Mouse (Mus musculus): ENCODE results near the gene Sik1. TPM values are rescaled to one million over a fixed set of nuclear protein-coding genes. Genes with fewer than 3 reads are reported as not detected.

Sik1 gene
- total RNA-seq, 2 experiments from 2014 or later, result 17.7 to 23.7 TPM

DNA sequence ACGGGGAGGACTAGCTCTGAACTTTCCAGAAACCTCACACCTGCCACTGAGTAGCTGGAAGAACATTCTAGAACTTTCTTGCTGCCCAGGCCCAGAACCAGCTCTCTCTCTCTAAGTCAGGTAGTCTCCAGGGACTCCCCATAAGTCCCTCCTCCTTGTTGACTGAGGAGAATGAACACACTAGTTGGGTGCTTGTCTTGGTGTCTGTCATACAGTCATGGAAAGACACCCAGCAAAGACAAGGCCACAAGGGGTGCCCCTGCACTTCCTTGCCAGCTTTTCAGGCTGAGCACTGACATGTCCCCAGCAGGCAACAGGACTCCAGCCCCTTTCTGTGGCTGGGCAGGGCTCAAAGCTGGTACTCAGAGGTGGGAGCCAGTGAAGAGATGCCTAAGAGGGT is 37.8 kb downstream of the Sik1 start:
- intact Hi-C loops (cut with DNase I), result no loop called here
- DNase-seq (ENCODE audit: low spot score in 2 of 2), result no peak

GRCm38 (mm10) chr17:31817203-31817602 is 38.4 kb downstream of the Sik1 start:
- DNase-seq (ENCODE audit: low spot score in 2 of 2), result peak; percentile 28 to 37

GRCm38 (mm10) chr17:31814848-31815247 is 40.8 kb downstream of the Sik1 start:
- intact Hi-C loops (cut with DNase I), result no loop called here

More at GRCm38 (mm10) chr17:31817203-31817602, 38.4 kb downstream of the Sik1 start:
- intact Hi-C loops (cut with DNase I), result no loop called here

DNA sequence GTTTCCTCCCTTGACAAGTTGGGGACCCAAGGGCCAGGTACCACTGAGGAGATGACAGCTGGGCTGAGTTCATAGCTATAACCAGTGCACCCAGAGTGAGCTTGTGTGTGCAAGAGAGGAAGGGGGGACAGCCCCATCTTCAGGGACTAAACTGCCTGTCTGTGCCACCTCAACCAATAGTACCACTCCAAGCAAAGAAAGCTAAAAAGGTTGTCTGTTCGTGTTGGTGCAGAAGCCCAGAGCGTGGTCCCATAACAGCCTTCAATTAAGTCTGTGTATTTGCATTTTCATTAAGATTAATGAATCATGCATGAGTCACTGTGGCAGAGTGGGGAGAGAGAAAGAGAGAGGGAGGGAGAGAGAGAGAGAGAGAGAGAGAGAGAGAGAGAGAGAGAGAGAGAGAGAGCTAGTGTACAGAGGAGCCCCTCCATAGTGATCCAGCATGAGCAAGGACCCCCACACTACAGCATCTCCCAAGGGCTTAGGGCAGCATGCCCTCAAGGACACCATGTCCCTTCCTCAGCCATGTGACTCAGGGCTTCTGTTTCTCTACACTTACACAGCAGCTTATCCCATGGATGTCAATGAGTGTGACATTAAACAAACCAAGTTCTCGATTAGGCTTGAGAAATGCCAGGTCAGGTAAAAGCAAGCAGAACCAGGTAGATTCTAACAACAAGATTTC is 41.5 kb downstream of the Sik1 start:
- no peak for DNase-seq (ENCODE audit: low spot score in 2 of 2)
- intact Hi-C loops (cut with DNase I), result no loop called here

More at GRCm38 (mm10) chr17:31814848-31815247, 40.8 kb downstream of the Sik1 start:
- peak in 1 of 2 experiments; percentile 28 for DNase-seq (ENCODE audit: low spot score in 2 of 2)

- DNase-seq (ENCODE audit: low spot score in 2 of 2), result no peak
- intact Hi-C loops (cut with DNase I), result no loop called here
Measured at GRCm38 (mm10) chr17:31811333-31811732, 44.3 kb downstream of the Sik1 start.

DNA sequence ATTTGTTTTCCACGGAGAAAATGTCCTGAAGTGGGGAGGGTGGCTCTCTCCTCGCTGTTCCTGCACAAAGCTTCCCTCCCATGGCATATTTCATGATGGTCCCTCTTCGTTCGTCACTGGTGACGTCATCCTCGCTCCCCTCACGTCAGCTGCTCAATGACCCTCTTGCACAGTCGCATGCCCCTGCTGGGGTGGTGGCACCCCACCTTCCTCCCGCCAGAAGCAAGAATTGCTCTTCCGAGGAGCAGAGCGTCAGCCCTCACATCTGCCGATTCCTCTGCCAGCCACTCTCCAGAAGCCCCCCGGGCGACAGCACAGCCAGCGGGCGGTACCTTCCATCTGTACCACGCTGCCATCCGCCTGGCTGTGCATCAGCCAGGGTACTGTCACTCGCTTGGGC is 45.7 kb downstream of the Sik1 start:
- no peak for DNase-seq (ENCODE audit: low spot score in 2 of 2)

GRCm38 (mm10) chr17:31809136-31809535 is 46.5 kb downstream of the Sik1 start:
- DNase-seq (ENCODE audit: low spot score in 2 of 2), result no peak
- intact Hi-C loops (cut with DNase I), result no loop called here

More for the DNA sequence above, 45.7 kb downstream of the Sik1 start:
- intact Hi-C loops (cut with DNase I), result no loop called here

GRCm38 (mm10) chr17:31808082-31808875 is 47.3 kb downstream of the Sik1 start:
- intact Hi-C loops (cut with DNase I), result no loop called here

DNA sequence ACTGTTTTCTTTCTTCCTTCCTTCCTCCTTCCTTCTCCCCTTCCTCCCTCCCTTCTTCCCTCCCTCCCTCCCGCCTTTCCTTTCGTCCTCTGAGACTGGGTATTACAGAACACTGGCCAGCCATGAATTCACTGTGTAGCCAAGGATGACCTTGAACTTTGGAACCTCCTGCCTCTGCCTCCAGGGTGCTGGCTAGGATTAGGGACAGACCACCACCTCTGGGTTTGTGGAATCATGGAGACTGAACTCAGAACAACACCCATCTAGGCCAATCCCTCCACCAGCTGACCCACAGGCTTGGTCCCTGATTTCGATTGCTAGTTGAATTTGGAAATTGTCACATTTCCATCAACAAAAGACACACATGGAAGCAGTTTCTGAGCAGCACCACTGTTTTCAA is 49.1 kb downstream of the Sik1 start:
- no peak for DNase-seq (ENCODE audit: low spot score in 2 of 2)
- intact Hi-C loops (cut with DNase I), result no loop called here

More at GRCm38 (mm10) chr17:31808082-31808875, 47.3 kb downstream of the Sik1 start:
- DNase-seq (ENCODE audit: low spot score in 2 of 2), result no peak

DNA sequence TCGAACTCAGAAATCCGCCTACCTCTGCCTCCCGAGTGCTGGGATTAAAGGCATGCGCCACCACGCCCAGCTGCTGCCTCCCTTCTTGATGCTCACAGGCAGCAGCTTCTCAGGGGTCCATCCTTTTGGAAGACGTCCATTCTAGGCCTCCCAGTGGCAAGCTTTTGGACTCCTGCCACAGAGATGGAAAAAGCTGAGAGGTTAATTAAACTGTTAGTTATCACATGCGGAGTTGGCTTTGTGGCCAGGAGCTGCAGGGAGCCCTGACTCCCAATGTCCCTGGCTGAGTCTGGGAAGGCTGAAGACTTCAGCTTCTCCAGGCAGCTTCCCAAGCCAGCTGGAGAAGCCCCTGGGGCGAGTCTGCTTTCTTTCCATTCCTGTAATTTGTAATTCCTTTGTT is 49.6 kb downstream of the Sik1 start:
- intact Hi-C loops (cut with DNase I), result no loop called here
- no peak for DNase-seq (ENCODE audit: low spot score in 2 of 2)

- intact Hi-C loops (cut with DNase I), result no loop called here
- no peak for DNase-seq (ENCODE audit: low spot score in 2 of 2)
Measured at GRCm38 (mm10) chr17:31805585-31805984, 50.0 kb downstream of the Sik1 start.

GRCm38 (mm10) chr17:31802272-31803017 is 53.2 kb downstream of the Sik1 start:
- intact Hi-C loops (cut with DNase I), result no loop called here

DNA sequence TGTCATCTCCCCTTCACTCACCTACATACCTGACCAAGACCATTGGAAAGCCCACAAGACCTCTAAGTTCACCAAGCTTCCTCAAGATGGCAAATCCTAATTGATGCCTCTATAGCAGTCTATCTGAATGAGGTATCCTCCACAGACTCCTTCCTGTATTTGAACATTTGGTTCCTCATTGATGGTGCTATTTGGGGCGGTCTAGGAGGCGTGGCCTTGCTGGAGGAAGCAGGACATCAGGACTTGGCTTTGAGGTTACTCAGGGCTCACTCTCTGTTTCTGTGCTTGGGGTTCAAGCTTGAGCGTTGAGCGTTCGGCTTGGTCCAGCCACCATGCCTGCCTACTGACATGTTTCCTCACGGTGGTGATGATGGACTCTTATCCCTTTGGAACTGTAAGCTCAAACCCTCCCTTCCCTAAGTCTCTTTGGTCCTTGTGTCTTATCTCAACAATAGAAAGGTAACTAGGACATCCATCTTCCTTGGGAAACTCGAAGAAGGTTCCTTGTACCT is 54.7 kb downstream of the Sik1 start:
- intact Hi-C loops (cut with DNase I), result no loop called here
- DNase-seq (ENCODE audit: low spot score in 2 of 2), result no peak

More at GRCm38 (mm10) chr17:31802272-31803017, 53.2 kb downstream of the Sik1 start:
- DNase-seq (ENCODE audit: low spot score in 2 of 2), result no peak

- intact Hi-C loops (cut with DNase I), result no loop called here
Measured at GRCm38 (mm10) chr17:31795893-31796292, 59.7 kb downstream of the Sik1 start.

More at GRCm38 (mm10) chr17:31795893-31796292, 59.7 kb downstream of the Sik1 start:
- DNase-seq (ENCODE audit: low spot score in 2 of 2), result no peak

Other genes starting within 250 kb of the Sik1 start
- 10 to 100 TPM; 34.8 to 50.0 TPM for gene Cbs, start 218.6 kb downstream of the Sik1 start, total RNA-seq (2021)
- 100 to 1,000 TPM; 112 to 118 TPM for gene U2af1, start 196.9 kb downstream of the Sik1 start, total RNA-seq (2021)
- gene Cryaa, start 178.0 kb downstream of the Sik1 start, total RNA-seq (2021), result not detected
- 10 to 100 TPM; 13.2 to 21.7 TPM for gene Rrp1b, start 180.3 kb upstream of the Sik1 start, total RNA-seq (2021)
- 1 to 10 TPM in 1 of 2 experiments, under 1 TPM in 1; 0.64 to 1.4 TPM for gene Hsf2bp, start 180.5 kb upstream of the Sik1 start, total RNA-seq (2021)

All from left cerebral cortex, postnatal 36 days (tissue).